Mouse (Mus musculus) brown adipose tissue, adult 24 weeks (tissue): ENCODE measurements around the gene Fads2. TPM values are rescaled to one million over a fixed set of nuclear protein-coding genes. Genes with fewer than 3 reads are reported as not detected.
"Not testable (repeated sequence)": the region's sequence is repeated elsewhere in the genome, so short reads cannot be mapped to it uniquely, and the experiment has no call there.

ENCODE experiments used
- H3K27ac ChIP-seq: fragments of 200-500 bp; replicated peaks from 2 replicates; pipeline ENCODE4 v1.5.1; 2012; ENCODE audit warnings: low read depth, mild to moderate bottlenecking, low read length
- H3K4me1 ChIP-seq: fragments of 200-500 bp; 2 replicates; pipeline ENCODE4 v1.6.1; 2012; ENCODE audit warnings: low read length, mixed read lengths; ENCODE audit not compliant: control insufficient read depth, insufficient read depth, insufficient read length
- H3K4me3 ChIP-seq: fragments of 200-500 bp; 2 replicates; pipeline ENCODE4 v1.5.1; 2012; ENCODE audit warnings: low read depth, mild to moderate bottlenecking, low read length, moderate library complexity; ENCODE audit not compliant: insufficient read depth
- polyA plus RNA-seq: library from polyadenylated mRNA; stranded (reverse); fragments of >200 nt; gene quantifications from 2 replicates; pipeline ENCODE4 v1.2.4, GENCODE M21; 2012; ENCODE audit not compliant: missing spikeins, insufficient read depth, insufficient read length

The Fads2 gene
- 7.1 and 9.6 TPM in 2 replicates for polyA plus RNA-seq

DNA sequence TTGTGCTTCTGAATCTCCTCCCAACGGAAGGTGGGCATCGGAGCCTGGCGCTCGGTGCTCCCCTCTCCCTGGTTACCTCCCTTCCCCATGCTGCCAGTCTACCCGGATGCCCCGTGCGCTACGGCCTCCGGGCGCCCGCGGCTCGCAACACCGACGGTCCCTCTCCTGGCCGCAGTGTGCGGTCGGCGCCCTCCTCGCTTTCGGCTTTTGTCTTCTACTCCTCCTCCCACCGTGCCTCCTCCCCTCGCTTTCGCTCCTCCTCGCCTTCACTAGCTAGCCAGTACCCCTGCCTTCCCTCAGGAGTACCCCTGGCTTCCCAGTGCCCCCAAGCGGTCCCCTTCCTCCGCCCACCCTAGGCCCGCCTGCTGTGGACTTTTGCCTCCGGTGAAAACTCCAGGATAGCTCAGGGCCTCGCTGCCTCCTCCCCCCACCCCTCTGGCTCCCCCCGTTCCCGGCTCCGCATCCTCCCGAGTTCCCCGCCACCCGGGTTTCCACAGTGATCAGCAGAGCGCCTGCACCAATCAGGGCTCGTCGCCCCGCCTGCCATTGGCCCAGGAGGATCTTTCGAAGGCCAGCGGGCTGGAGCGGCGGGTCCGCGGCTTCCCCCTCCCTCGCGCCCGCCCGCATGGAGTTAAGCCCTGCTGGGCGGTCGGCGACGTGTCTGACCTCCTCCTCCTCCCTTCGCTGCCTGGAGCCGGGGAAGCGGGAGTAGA, at the start of gene Fads2:
Fads2 (minus strand) TSS at position 406 of the 713 bp plus-strand sequence.
- H3K27ac ChIP-seq = peak within 1 kb of the TSS; percentile 31
- H3K4me1 ChIP-seq = no peaks in the 10 kb centered on the region
- H3K4me3 ChIP-seq = peak within 1 kb of the TSS; percentile 74

DNA sequence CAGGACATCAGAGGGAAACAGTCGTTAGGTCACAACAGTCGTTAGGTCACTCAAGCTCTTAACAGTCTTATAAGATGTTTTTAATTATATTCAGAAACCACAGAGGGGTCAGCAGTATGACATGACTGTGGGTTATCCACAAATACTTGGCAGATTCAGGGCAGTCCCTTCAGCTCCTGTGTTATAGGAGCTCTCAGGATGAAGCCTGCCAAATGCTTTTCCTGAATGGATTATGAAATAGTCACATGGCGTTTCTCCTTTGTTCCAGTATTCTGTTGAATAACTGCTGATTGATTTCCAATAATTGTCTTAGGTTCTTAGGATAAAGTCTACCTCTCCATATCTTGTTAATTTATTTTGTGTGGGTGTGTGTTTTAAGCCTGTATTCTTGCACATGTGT, 47.6 kb upstream of the Fads2 start:
- Histone ChIP-seq H3K4me3 (no peak overlapping the region), H3K4me1 (no peaks in the 10 kb centered on the region; the same call in 1 of the 2 replicates), H3K27ac (no peak overlapping the region)

DNA sequence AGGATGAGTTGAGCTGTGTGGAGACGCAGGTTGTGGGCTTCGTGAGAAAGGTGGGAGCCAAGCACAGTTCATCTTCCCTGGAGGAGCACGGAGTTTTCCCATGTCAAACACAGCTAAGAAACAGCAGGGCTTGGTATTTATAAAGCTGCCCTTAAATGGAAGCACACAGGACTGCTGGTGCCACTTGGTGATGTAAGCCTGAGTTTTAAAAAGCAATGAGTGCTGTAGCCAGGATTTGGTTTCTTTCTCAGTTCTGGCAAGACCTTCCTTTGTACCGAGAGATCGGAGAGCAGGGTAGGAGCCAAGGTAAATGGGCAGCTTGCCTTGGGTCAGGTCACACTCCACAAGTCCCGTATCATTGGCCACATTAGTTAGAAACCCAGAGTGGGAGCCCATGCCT, 47.0 kb upstream of the Fads2 start:
- Histone ChIP-seq H3K27ac (peak overlapping the region; percentile 45), H3K4me1 (no peaks in the 10 kb centered on the region; the same call in 1 of the 2 replicates), H3K4me3 (no peak overlapping the region)

DNA sequence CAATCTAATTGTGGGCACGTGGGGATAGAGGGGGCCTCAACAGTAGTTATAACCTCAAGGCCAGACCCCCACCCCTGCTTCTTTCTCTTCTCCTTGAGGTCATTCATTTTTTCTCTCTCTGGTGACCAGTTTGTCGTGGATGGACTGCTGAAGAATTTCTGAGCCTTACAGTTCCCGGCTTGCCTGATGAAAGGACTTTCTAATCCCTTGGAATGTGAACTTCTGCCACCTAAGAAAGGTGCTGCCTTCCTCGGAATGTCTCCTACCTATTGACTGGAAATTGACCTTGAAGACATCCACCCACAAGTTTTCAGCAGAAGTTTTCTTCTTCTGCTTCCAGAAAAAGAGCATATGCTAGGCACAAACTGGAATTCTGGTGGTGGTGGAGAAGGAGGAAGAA, 42.9 kb upstream of the Fads2 start:
- Histone ChIP-seq H3K27ac (no peak overlapping the region), H3K4me1 (no peaks in the 10 kb centered on the region; the same call in 1 of the 2 replicates)

DNA sequence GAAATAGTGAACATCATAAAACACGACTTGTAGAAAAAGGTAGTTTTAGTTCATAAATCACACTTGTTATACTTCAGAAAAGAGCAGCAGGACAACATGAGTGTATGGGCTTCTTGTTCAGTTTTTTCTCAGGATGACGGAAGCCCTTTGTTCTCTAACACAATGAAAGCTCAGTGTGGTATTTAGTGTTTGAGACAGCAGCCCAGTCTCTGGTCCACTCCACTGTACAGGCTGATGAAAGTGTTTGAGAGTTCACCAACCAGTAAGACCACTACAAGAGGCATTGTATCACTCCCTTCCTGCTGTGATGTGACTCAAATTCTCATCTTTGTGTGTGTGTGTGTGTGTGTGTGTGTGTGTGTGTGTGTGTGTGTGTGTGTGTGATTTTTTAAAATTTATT, 42.1 kb upstream of the Fads2 start:
- H3K4me1 ChIP-seq = no peaks in the 10 kb centered on the region
- no peak overlapping the region for H3K27ac ChIP-seq
- no peak overlapping the region for H3K4me3 ChIP-seq

More for the DNA sequence above, 42.9 kb upstream of the Fads2 start:
- H3K4me3 ChIP-seq = no peak overlapping the region

DNA sequence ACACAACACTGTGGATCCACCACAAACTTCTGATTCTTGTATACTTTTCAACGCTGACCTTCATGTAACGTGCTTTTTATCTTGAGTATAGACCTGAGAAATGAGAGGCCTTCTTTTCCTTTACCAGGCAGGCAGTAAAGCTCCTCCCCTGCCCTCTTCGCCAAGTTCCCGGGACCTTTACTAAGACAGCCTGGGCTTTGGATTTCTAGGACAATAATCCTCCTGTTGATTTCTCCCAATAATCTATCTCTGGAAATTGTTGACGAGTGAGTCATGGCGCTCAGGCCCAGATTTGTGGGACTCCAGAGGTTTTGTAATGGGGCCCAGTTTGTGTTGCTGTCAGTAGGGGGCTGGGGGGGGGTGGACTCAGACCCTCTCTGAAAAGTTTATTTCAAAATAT, 38.2 kb upstream of the Fads2 start:
- Histone ChIP-seq H3K4me3 (no peak overlapping the region), H3K4me1 (no peaks in the 10 kb centered on the region), H3K27ac (no peak overlapping the region)

DNA sequence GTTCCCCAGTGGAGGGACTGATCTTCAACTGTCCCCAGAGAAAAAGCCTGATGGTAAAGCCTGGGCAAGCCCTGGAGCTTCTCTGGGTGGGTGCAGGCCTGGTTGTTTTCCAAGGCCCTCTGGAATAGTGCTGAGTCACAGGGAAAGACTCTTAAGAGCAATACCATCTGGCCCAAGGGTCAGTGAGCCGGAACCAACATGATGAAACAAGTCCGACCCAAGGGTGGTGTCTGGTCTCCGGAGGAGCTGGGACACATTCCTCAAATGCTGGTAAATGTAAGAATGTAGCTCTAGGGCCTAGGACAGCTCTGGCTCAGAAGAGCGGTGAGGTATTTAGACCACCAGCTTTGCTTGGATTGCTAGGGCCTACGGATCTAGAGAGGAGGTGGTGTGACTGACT, 35.9 kb upstream of the Fads2 start:
- Histone ChIP-seq H3K27ac (no peak overlapping the region), H3K4me1 (no peaks in the 10 kb centered on the region), H3K4me3 (no peak overlapping the region)

DNA sequence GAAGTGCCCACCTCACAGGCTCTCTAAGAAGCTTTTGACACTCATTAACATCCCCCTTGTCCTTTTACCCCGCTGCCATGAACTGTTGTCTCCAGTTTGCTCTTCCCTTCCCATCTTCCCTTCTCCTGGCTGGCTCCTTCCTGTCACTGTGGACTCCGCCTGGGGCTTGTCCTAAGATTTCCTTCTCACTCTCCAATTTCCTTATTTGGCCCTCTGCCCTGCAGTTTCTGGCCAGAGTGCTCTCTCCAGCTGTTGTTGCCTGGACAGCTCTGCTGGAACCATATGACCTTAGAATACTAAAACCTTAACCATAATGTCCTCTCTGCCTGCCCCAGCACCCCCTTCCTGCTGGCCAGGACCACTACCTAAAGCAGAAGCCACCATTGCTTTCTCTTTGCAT, 33.1 kb upstream of the Fads2 start:
- H3K27ac ChIP-seq = no peak overlapping the region

DNA sequence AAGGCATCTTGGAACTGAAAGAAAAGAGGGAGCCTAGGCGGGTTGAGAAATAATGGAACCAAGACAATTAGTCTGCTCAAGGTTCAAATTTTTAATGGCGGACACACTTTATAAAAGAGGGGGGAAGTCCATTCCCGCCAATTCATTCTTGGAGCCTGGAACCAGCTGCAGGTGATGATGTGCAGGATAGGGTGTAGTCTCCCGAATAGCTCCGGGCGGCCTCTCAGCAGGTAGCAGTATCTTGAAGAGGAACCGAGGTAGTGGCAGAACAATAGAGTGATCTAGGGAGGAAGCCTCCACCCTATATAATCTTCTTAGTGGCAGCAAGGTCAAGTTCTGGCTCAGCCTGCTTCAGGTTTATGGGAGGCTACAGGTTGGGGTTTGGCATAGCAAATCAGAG, 28.0 kb upstream of the Fads2 start:
- H3K4me3 ChIP-seq, H3K4me1 ChIP-seq, H3K27ac ChIP-seq: not testable (repeated sequence)

More for the DNA sequence above, 33.1 kb upstream of the Fads2 start:
- H3K4me1 ChIP-seq = no peaks in the 10 kb centered on the region
- no peak overlapping the region for H3K4me3 ChIP-seq

DNA sequence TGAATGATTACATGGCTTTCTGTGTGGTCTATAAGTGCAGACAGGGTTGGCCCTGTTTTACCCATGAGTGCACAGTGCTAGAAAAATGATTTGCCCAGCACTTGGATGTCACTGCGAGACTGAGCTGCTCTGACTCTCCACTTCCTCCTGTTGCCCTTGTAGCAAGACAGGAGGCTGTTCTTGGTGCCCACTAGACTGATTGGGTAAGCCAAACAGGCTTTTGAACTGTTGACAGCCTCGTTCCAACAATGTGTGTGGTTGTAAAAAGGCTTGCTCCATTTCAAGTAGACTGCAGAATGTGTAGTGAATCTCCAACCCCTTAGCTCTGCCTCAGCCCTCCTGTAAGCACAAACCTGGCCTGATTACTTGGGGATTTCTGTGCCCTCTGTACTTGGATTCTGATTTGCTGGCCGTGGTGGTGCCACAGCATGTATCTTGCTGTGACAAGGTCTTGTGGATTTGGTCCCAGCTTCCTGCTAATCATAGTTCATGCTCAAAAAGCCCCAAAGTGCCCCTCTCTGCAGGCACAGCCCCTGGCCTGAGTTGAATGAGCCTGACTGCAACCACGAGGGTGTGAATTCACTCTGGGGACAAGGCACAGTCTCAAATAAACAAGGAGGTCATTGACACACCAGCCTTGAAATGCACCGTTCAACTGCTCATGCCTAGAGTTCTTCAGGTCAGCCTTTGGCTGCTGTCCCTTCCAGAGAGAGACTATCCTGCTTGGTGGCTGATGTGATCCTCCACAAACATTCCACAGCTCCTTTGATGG, 25.1 kb upstream of the Fads2 start:
- Histone ChIP-seq H3K4me1 (no peaks in the 10 kb centered on the region), H3K27ac (no peak overlapping the region), H3K4me3 (no peak overlapping the region)

DNA sequence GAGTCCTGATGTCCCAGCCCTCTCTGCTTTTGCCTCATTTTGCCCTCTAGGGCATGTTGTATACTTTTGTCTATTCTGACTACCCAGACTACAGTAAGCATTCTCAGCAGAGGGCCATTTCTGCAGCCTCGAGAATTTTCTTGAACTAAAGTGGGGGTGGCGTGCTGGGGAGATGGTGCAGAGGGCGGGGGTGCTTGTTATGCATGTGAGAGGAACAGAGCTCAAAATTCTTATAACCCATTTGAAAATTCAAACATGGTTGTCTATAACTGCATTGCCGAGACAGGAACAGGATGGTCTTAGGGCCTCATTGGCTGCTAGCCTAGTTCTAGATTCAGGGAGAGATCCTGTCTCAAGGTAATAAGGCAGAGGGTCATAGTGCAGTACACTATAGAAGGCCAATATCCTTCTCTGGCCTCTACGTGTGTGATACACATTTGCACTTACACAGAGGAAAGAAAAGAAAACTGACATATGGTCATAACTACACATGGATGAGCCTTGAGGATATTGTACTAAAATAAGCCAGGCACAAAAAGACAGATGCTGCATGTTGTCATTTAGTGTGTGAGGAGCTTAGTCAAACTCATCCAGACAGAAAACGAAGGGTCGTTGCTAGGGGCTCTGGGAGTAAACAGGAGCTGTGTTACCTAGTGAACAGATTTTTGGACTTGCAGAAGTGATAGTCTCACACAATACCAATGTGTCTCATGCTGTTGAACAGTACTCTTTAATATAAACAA, 22.5 kb upstream of the Fads2 start:
- Histone ChIP-seq H3K4me3 (no peak overlapping the region), H3K27ac (no peak overlapping the region), H3K4me1 (no peaks in the 10 kb centered on the region)

DNA sequence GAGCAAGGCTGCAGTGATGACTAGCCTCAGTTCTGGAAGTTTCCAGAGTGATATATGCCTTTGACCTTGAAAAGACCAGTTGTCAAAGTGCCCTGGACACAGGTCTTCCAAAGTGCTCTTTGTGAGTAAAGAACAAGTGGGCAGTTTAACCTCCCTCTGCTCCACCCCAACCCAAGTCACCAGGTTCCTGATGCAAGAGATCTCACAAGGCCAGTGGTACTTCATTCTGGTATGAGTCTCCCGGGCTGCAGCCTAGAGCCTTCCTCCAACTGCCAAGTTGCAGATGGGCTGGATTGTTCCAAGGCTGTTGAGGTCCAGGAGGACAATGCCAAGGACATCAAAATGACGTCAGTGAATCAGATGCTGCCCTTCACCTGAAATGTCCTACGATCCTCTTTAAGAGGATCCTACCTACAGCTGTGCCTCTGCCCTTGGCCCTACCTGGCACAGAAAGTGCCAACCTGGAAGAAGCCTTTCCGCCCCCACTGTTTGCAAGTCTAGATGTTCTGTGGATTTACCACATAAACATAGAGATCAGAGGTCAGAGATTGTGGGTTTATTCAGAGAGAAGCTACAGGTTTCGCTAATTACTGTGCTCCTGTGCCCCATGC, 20.6 kb upstream of the Fads2 start:
- H3K27ac ChIP-seq = no peak overlapping the region
- no peak overlapping the region for H3K4me3 ChIP-seq
- H3K4me1 ChIP-seq = no peaks in the 10 kb centered on the region

DNA sequence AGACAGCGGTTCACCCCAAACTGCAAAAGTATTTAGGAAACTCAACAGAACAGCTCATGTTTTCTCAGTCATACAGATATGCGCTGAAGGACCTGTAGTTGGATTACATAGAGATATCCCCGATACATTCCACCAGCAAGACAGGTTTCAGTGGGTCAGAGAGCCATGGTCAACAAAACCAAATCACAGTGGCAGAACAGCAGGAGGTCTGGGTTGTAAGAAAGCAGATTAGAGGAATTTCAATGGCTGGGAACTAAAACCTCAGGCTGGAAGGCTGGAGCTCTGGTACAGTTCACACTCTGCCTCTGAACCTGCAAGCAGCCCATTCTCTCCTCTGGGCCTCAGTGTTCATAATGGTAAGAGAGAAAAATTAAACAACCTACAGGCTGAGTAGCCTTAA, 15.1 kb upstream of the Fads2 start:
- H3K4me1 ChIP-seq = no peaks in the 10 kb centered on the region

DNA sequence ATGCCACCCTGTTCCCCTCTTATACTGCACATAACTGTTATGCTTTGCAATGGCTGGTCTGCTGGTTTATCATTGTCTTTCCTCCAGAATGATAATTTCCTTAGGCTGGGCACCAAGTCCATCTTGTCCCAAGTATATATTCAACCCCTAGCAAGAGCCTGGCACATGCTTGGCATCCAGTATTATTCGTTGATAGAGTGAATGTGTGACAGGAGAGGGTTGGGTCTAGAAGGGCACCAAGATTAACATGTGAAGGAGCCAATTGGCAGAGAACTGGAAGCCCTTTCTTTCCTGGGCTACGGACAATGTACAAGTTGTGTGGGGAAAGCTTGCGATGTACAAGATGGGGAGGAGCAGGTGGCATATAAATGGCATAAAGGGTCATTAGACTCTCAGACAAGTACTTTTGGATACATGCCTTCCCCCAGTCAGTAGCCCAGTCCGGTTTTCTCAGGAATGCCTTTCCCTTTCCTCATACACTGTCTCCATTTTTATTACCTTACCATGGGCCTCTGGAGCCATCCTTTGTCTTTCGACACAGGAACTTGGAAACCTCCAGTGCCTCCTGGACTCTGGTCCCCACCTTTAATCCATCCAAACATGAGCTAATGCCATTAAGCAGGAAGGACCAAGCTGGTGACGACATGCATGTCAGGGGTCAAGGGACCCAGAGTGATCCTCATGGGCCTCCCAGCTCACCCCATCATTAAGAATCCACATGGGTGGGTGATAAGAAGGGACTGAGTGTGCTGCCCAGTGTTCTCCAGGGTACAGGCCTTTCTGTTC, 14.0 kb upstream of the Fads2 start:
- Histone ChIP-seq H3K4me3 (no peak overlapping the region), H3K27ac (no peak overlapping the region), H3K4me1 (no peaks in the 10 kb centered on the region)

More for the DNA sequence above, 15.1 kb upstream of the Fads2 start:
- Histone ChIP-seq H3K4me3 (no peak overlapping the region), H3K27ac (no peak overlapping the region)
